Mouse (Mus musculus) kidney, adult 2 months (tissue): ENCODE measurements around the gene Slc22a5.

Source experiments
- CTCF ChIP-seq: fragments of 200-500 bp; conservative IDR thresholded peaks from 2 replicates; pipeline ENCODE4 v1.5.1; 2011; ENCODE audit warnings: low read depth, mild to moderate bottlenecking, control low read depth, low read length, moderate library complexity, mixed read lengths; ENCODE audit not compliant: insufficient read depth, insufficient read length
- POLR2A ChIP-seq: fragments of 200-500 bp; IDR thresholded peaks from one replicate; pipeline ENCODE4 v1.6.1; 2011; ENCODE audit warnings: low read depth, low read length, control low read depth

- TF ChIP-seq CTCF (no peak), POLR2A (no peak)
Observed at GRCm38 (mm10) chr11:53893451-53893850, 2.0 kb upstream of the Slc22a5 start.
